Mouse (Mus musculus): ENCODE data around the gene Vmn2r86. TPM values are rescaled to one million over a fixed set of nuclear protein-coding genes. Genes with fewer than 3 reads are reported as not detected.
"Not testable (repeated sequence)": the region's sequence is repeated elsewhere in the genome, so short reads cannot be mapped to it uniquely, and the experiment has no call there.

The Vmn2r86 gene
- not detected in 2 replicates for polyA plus RNA-seq (2016; fragmentation: Nextera tagmentation; extraction: Ambion mirVana)

- H3K36me3 ChIP-seq; H3K27me3 ChIP-seq; H3K4me2 ChIP-seq; H3K9me3 ChIP-seq; ATAC-seq (ENCODE audit: insufficient number of reproducible peaks, insufficient read depth, low FRiP score, low TSS enrichment, low read depth); H3K27ac ChIP-seq; H3K4me1 ChIP-seq (replicated peaks); H3K9ac ChIP-seq (replicated peaks); H3K4me3 ChIP-seq (replicated peaks): not testable (repeated sequence)
- WGBS: 91% methylated on average over 1 of the region's 1 CpGs
These were observed at the start of gene Vmn2r86 for GRCm38 (mm10) chr10:130455950-130456349. Gene Vmn2r86 (minus strand): TSS chr10:130456050.

GRCm38 (mm10) chr10:130497296-130497695 lies 41.4 kb upstream of the Vmn2r86 start, which contains the start of gene Vmn2r87:
Gene Vmn2r87 (minus strand): TSS chr10:130497396.
- H3K9ac ChIP-seq (replicated peaks): no peak within 1 kb of the TSS

GRCm38 (mm10) chr10:130470311-130470760 lies 14.5 kb upstream of the Vmn2r86 start:
- Histone ChIP-seq H3K4me3 (replicated peaks) (peak overlapping the region; percentile 49), H3K36me3 (no peaks in the 10 kb centered on the region), H3K27me3 (no peaks in the 10 kb centered on the region), H3K4me1 (replicated peaks) (0 out of 2 replicates have a peak, but pooled peaks cover 4% of the 10 kb centered on the region), H3K9me3 (no peaks in the 10 kb centered on the region), H3K4me2 (peak overlapping the region; percentile 69), H3K9ac (replicated peaks) (peak overlapping the region; percentile 73), H3K27ac (peak overlapping the region; percentile 64; the same call in 1 of the 2 replicates)
- 1% methylated on average over 36 of the region's 36 CpGs for WGBS
- ATAC-seq (ENCODE audit: insufficient number of reproducible peaks, insufficient read depth, low FRiP score, low TSS enrichment, low read depth): peak; percentile 94

More at GRCm38 (mm10) chr10:130497296-130497695, 41.4 kb upstream of the Vmn2r86 start, which contains the start of gene Vmn2r87:
- no peak for ATAC-seq (ENCODE audit: insufficient number of reproducible peaks, insufficient read depth, low FRiP score, low TSS enrichment, low read depth)
- H3K4me2 ChIP-seq: no peak within 1 kb of the TSS
- no peaks in the 10 kb centered on the region for H3K27me3 ChIP-seq
- no peaks in the 10 kb centered on the region for H3K36me3 ChIP-seq
- H3K27ac ChIP-seq: no peak within 1 kb of the TSS
- no peak within 1 kb of the TSS for H3K4me3 ChIP-seq (replicated peaks)
- no peaks in the 10 kb centered on the region for H3K4me1 ChIP-seq (replicated peaks)
- no peaks in the 10 kb centered on the region for H3K9me3 ChIP-seq

- 0 out of 2 replicates have a peak, but pooled peaks have one; percentile 26 for ATAC-seq (ENCODE audit: insufficient number of reproducible peaks, insufficient read depth, low FRiP score, low TSS enrichment, low read depth)
- Histone ChIP-seq H3K4me2 (no peak overlapping the region), H3K27ac (no peak overlapping the region), H3K4me1 (replicated peaks) (no peaks in the 10 kb centered on the region), H3K9ac (replicated peaks) (no peak overlapping the region), H3K27me3 (no peaks in the 10 kb centered on the region), H3K9me3 (no peaks in the 10 kb centered on the region; the same call in 1 of the 2 replicates), H3K4me3 (replicated peaks) (no peak overlapping the region), H3K36me3 (no peaks in the 10 kb centered on the region)
- WGBS: 90% methylated on average over 21 of the region's 21 CpGs
These were observed 11.1 kb downstream of the Vmn2r86 start for GRCm38 (mm10) chr10:130444776-130445175.

- H3K9ac ChIP-seq (replicated peaks); H3K4me1 ChIP-seq (replicated peaks); H3K27me3 ChIP-seq; H3K27ac ChIP-seq; ATAC-seq (ENCODE audit: insufficient number of reproducible peaks, insufficient read depth, low FRiP score, low TSS enrichment, low read depth); H3K4me2 ChIP-seq; H3K9me3 ChIP-seq; H3K4me3 ChIP-seq (replicated peaks); H3K36me3 ChIP-seq: not testable (repeated sequence)
- WGBS: 86% methylated on average over 11 of the region's 11 CpGs
These were observed 21.5 kb downstream of the Vmn2r86 start for GRCm38 (mm10) chr10:130434185-130434898.

GRCm38 (mm10) chr10:130429603-130430002 lies 26.2 kb downstream of the Vmn2r86 start, which contains the start of gene Vmn2r85:
Gene Vmn2r85 (minus strand): TSS chr10:130429703.
- H3K4me1 ChIP-seq (replicated peaks); H3K9ac ChIP-seq (replicated peaks); H3K4me3 ChIP-seq (replicated peaks); H3K36me3 ChIP-seq; H3K27ac ChIP-seq; ATAC-seq (ENCODE audit: insufficient number of reproducible peaks, insufficient read depth, low FRiP score, low TSS enrichment, low read depth); H3K9me3 ChIP-seq; H3K27me3 ChIP-seq; H3K4me2 ChIP-seq: not testable (repeated sequence)

GRCm38 (mm10) chr10:130422368-130422767 lies 33.5 kb downstream of the Vmn2r86 start:
- not testable (repeated sequence) for H3K27ac ChIP-seq; H3K4me3 ChIP-seq (replicated peaks); H3K36me3 ChIP-seq; H3K9me3 ChIP-seq; H3K27me3 ChIP-seq; ATAC-seq (ENCODE audit: insufficient number of reproducible peaks, insufficient read depth, low FRiP score, low TSS enrichment, low read depth); H3K4me1 ChIP-seq (replicated peaks); H3K4me2 ChIP-seq; H3K9ac ChIP-seq (replicated peaks)
- 82% methylated on average over 2 of the region's 2 CpGs for WGBS

GRCm38 (mm10) chr10:130420401-130420800 lies 35.4 kb downstream of the Vmn2r86 start:
- Histone ChIP-seq H3K27me3 (no peaks in the 10 kb centered on the region), H3K27ac (no peak overlapping the region), H3K4me3 (replicated peaks) (no peak overlapping the region), H3K4me2 (no peak overlapping the region), H3K9me3 (no peaks in the 10 kb centered on the region), H3K36me3 (no peaks in the 10 kb centered on the region), H3K9ac (replicated peaks) (no peak overlapping the region), H3K4me1 (replicated peaks) (no peaks in the 10 kb centered on the region)
- no peak for ATAC-seq (ENCODE audit: insufficient number of reproducible peaks, insufficient read depth, low FRiP score, low TSS enrichment, low read depth)
- WGBS: 83% methylated on average over 3 of the region's 3 CpGs

GRCm38 (mm10) chr10:130419954-130420353 lies 35.9 kb downstream of the Vmn2r86 start:
- not testable (repeated sequence) for ATAC-seq (ENCODE audit: insufficient number of reproducible peaks, insufficient read depth, low FRiP score, low TSS enrichment, low read depth); H3K36me3 ChIP-seq; H3K27ac ChIP-seq; H3K9ac ChIP-seq (replicated peaks); H3K4me3 ChIP-seq (replicated peaks); H3K4me1 ChIP-seq (replicated peaks); H3K27me3 ChIP-seq; H3K4me2 ChIP-seq; H3K9me3 ChIP-seq
- WGBS: 73% methylated on average over 2 of the region's 2 CpGs

GRCm38 (mm10) chr10:130416352-130416751 lies 39.5 kb downstream of the Vmn2r86 start:
- H3K27ac ChIP-seq; H3K27me3 ChIP-seq; H3K9ac ChIP-seq (replicated peaks); H3K36me3 ChIP-seq; H3K9me3 ChIP-seq; H3K4me3 ChIP-seq (replicated peaks); H3K4me2 ChIP-seq; H3K4me1 ChIP-seq (replicated peaks); ATAC-seq (ENCODE audit: insufficient number of reproducible peaks, insufficient read depth, low FRiP score, low TSS enrichment, low read depth): not testable (repeated sequence)

- H3K9me3 ChIP-seq; H3K4me2 ChIP-seq; ATAC-seq (ENCODE audit: insufficient number of reproducible peaks, insufficient read depth, low FRiP score, low TSS enrichment, low read depth); H3K9ac ChIP-seq (replicated peaks); H3K27me3 ChIP-seq; H3K4me3 ChIP-seq (replicated peaks); H3K27ac ChIP-seq; H3K4me1 ChIP-seq (replicated peaks); H3K36me3 ChIP-seq: not testable (repeated sequence)
- 67% methylated on average over 23 of the region's 35 CpGs for WGBS
These were observed 43.6 kb downstream of the Vmn2r86 start for GRCm38 (mm10) chr10:130412167-130412698.
